Mouse (Mus musculus): Measurements from ENCODE around the gene Tex14. TPM values are rescaled to one million over a fixed set of nuclear protein-coding genes. Genes with fewer than 3 reads are reported as not detected.

Tex14 gene
- polyA plus RNA-seq, 1 experiment: 0.98 TPM

- Histone ChIP-seq H3K27ac (ENCODE audit: insufficient read depth, low read length) (no peak overlapping the region), H3K27me3 (ENCODE audit: control insufficient read depth, insufficient read depth, low read length) (no peaks in the 10 kb centered on the region), H3K4me1 (ENCODE audit: control insufficient read depth, insufficient read depth, low read length) (no peaks in the 10 kb centered on the region), H3K4me3 (replicated peaks; ENCODE audit: insufficient read depth, low read depth, low read length) (no peak overlapping the region)
- WGBS: 86% methylated on average over 3 of the region's 3 CpGs
- TF ChIP-seq POLR2A (IDR thresholded peaks at IDR 0.05; ENCODE audit: borderline replicate concordance, insufficient read depth, low read length) (no peak), CTCF (IDR thresholded peaks at IDR 0.05; ENCODE audit: borderline replicate concordance, insufficient read depth, low read depth, low read length) (no peak)
- DNase-seq: no peak
These were observed 122.5 kb downstream of the Tex14 start for GRCm38 (mm10) chr11:87527364-87527763.

GRCm38 (mm10) chr11:87527990-87528389 lies 123.1 kb downstream of the Tex14 start:
- Histone ChIP-seq H3K4me1 (ENCODE audit: control insufficient read depth, insufficient read depth, low read length) (no peaks in the 10 kb centered on the region), H3K4me3 (replicated peaks; ENCODE audit: insufficient read depth, low read depth, low read length) (no peak overlapping the region), H3K27me3 (ENCODE audit: control insufficient read depth, insufficient read depth, low read length) (no peaks in the 10 kb centered on the region), H3K27ac (ENCODE audit: insufficient read depth, low read length) (no peak overlapping the region)
- no peak for TF ChIP-seq POLR2A (IDR thresholded peaks at IDR 0.05; ENCODE audit: borderline replicate concordance, insufficient read depth, low read length)
- TF ChIP-seq CTCF (IDR thresholded peaks at IDR 0.05; ENCODE audit: borderline replicate concordance, insufficient read depth, low read depth, low read length): no peak
- WGBS: 72% methylated on average over 4 of the region's 4 CpGs
- DNase-seq: no peak

- no peak for TF ChIP-seq CTCF (IDR thresholded peaks at IDR 0.05; ENCODE audit: borderline replicate concordance, insufficient read depth, low read depth, low read length)
- no peak for TF ChIP-seq POLR2A (IDR thresholded peaks at IDR 0.05; ENCODE audit: borderline replicate concordance, insufficient read depth, low read length)
- WGBS: 54% methylated on average over 6 of the region's 6 CpGs
These were observed 126.8 kb downstream of the Tex14 start for GRCm38 (mm10) chr11:87531695-87532094.

GRCm38 (mm10) chr11:87542285-87542684 lies 137.4 kb downstream of the Tex14 start:
- whole genome bisulfite sequencing: 59% methylated on average over 8 of the region's 8 CpGs
- DNase-seq: no peak
- TF ChIP-seq POLR2A (IDR thresholded peaks at IDR 0.05; ENCODE audit: borderline replicate concordance, insufficient read depth, low read length): no peak
- no peak for TF ChIP-seq CTCF (IDR thresholded peaks at IDR 0.05; ENCODE audit: borderline replicate concordance, insufficient read depth, low read depth, low read length)
- H3K4me3 ChIP-seq (replicated peaks; ENCODE audit: insufficient read depth, low read depth, low read length): no peak overlapping the region
- H3K27me3 ChIP-seq (ENCODE audit: control insufficient read depth, insufficient read depth, low read length): no peaks in the 10 kb centered on the region
- peaks cover 9% of the 10 kb centered on the region; the same call in 1 of the 2 replicates for H3K4me1 ChIP-seq (ENCODE audit: control insufficient read depth, insufficient read depth, low read length)
- H3K27ac ChIP-seq (ENCODE audit: insufficient read depth, low read length): no peak overlapping the region

More at GRCm38 (mm10) chr11:87531695-87532094, 126.8 kb downstream of the Tex14 start:
- no peak overlapping the region for H3K27ac ChIP-seq (ENCODE audit: insufficient read depth, low read length)
- no peaks in the 10 kb centered on the region for H3K27me3 ChIP-seq (ENCODE audit: control insufficient read depth, insufficient read depth, low read length)
- DNase-seq: no peak
- no peak overlapping the region for H3K4me3 ChIP-seq (replicated peaks; ENCODE audit: insufficient read depth, low read depth, low read length)
- no peaks in the 10 kb centered on the region for H3K4me1 ChIP-seq (ENCODE audit: control insufficient read depth, insufficient read depth, low read length)

- H3K4me1 ChIP-seq (ENCODE audit: control insufficient read depth, insufficient read depth, low read length): peaks cover 9% of the 10 kb centered on the region; the same call in 1 of the 2 replicates
- DNase-seq: peak; percentile 48 to 64
- H3K4me3 ChIP-seq (replicated peaks; ENCODE audit: insufficient read depth, low read depth, low read length): no peak overlapping the region
- no peak overlapping the region for H3K27ac ChIP-seq (ENCODE audit: insufficient read depth, low read length)
- TF ChIP-seq POLR2A (IDR thresholded peaks at IDR 0.05; ENCODE audit: borderline replicate concordance, insufficient read depth, low read length): no peak
- TF ChIP-seq CTCF (IDR thresholded peaks at IDR 0.05; ENCODE audit: borderline replicate concordance, insufficient read depth, low read depth, low read length): no peak
- H3K27me3 ChIP-seq (ENCODE audit: control insufficient read depth, insufficient read depth, low read length): no peaks in the 10 kb centered on the region
- WGBS: 4% methylated on average over 3 of the region's 3 CpGs
These were observed 138.0 kb downstream of the Tex14 start for GRCm38 (mm10) chr11:87542906-87543305.

- no peak for DNase-seq
- Histone ChIP-seq H3K27me3 (ENCODE audit: control insufficient read depth, insufficient read depth, low read length) (no peaks in the 10 kb centered on the region), H3K27ac (ENCODE audit: insufficient read depth, low read length) (no peak overlapping the region), H3K4me3 (replicated peaks; ENCODE audit: insufficient read depth, low read depth, low read length) (no peak overlapping the region), H3K4me1 (ENCODE audit: control insufficient read depth, insufficient read depth, low read length) (no peaks in the 10 kb centered on the region)
- TF ChIP-seq POLR2A (IDR thresholded peaks at IDR 0.05; ENCODE audit: borderline replicate concordance, insufficient read depth, low read length): no peak
- WGBS: 84% methylated on average over 4 of the region's 4 CpGs
These were observed 148.5 kb downstream of the Tex14 start for GRCm38 (mm10) chr11:87553342-87553741.

- Histone ChIP-seq H3K27me3 (ENCODE audit: control insufficient read depth, insufficient read depth, low read length) (no peaks in the 10 kb centered on the region), H3K27ac (ENCODE audit: insufficient read depth, low read length) (no peak overlapping the region), H3K4me1 (ENCODE audit: control insufficient read depth, insufficient read depth, low read length) (no peaks in the 10 kb centered on the region), H3K4me3 (replicated peaks; ENCODE audit: insufficient read depth, low read depth, low read length) (no peak overlapping the region)
- TF ChIP-seq POLR2A (IDR thresholded peaks at IDR 0.05; ENCODE audit: borderline replicate concordance, insufficient read depth, low read length) (no peak), CTCF (IDR thresholded peaks at IDR 0.05; ENCODE audit: borderline replicate concordance, insufficient read depth, low read depth, low read length) (no peak)
- no peak for DNase-seq
- WGBS: 32% methylated on average over 5 of the region's 5 CpGs
These were observed 149.5 kb downstream of the Tex14 start for GRCm38 (mm10) chr11:87554386-87554785.

GRCm38 (mm10) chr11:87555106-87555703 lies 150.3 kb downstream of the Tex14 start:
- H3K4me3 ChIP-seq (replicated peaks; ENCODE audit: insufficient read depth, low read depth, low read length): no peak overlapping the region
- 81% methylated on average over 2 of the region's 2 CpGs for WGBS
- DNase-seq: no peak
- TF ChIP-seq CTCF (IDR thresholded peaks at IDR 0.05; ENCODE audit: borderline replicate concordance, insufficient read depth, low read depth, low read length): no peak
- TF ChIP-seq POLR2A (IDR thresholded peaks at IDR 0.05; ENCODE audit: borderline replicate concordance, insufficient read depth, low read length): no peak
- H3K27me3 ChIP-seq (ENCODE audit: control insufficient read depth, insufficient read depth, low read length): no peaks in the 10 kb centered on the region
- no peaks in the 10 kb centered on the region for H3K4me1 ChIP-seq (ENCODE audit: control insufficient read depth, insufficient read depth, low read length)
- no peak overlapping the region for H3K27ac ChIP-seq (ENCODE audit: insufficient read depth, low read length)
